Mouse (Mus musculus): ENCODE results near the gene Fgf8. TPM values are rescaled to one million over a fixed set of nuclear protein-coding genes. Genes with fewer than 3 reads are reported as not detected.
A peak's percentile ranks its signal among the peaks of the same experiment; 100 is the strongest.

The Fgf8 gene
- polyA plus RNA-seq, 1 experiment, result 22.6 TPM

- TF ChIP-seq POLR2A (IDR thresholded peaks at IDR 0.05; ENCODE audit: insufficient read depth, low read length) (no peak), CTCF (IDR thresholded peaks at IDR 0.05; ENCODE audit: low read depth, low read length) (no peak), EP300 (IDR thresholded peaks at IDR 0.05; ENCODE audit: insufficient read depth, low read depth, low read length) (no peak)
- Histone ChIP-seq H3K36me3 (ENCODE audit: control insufficient read depth, insufficient read depth, low read length, poor library complexity, severe bottlenecking) (peaks cover 47% of the 10 kb centered on the region), H3K9ac (ENCODE audit: low read depth, poor library complexity, severe bottlenecking) (no peak overlapping the region), H3K27me3 (ENCODE audit: control insufficient read depth, insufficient read depth, low read length, poor library complexity, severe bottlenecking) (no peaks in the 10 kb centered on the region), H3K27ac (ENCODE audit: insufficient read depth, low read length) (no peak overlapping the region), H3K4me1 (ENCODE audit: control insufficient read depth, insufficient read depth, low read length) (no peaks in the 10 kb centered on the region), H3K9me3 (replicated peaks; ENCODE audit: control insufficient read depth, insufficient read depth, low read length, poor library complexity, severe bottlenecking) (no peaks in the 10 kb centered on the region), H3K4me3 (ENCODE audit: low read depth, low read length) (no peak overlapping the region)
These were observed 10.8 kb upstream of the Fgf8 start for GRCm38 (mm10) chr19:45753551-45753950.

GRCm38 (mm10) chr19:45751881-45752280 is 9.2 kb upstream of the Fgf8 start:
- no peak overlapping the region for H3K9ac ChIP-seq (ENCODE audit: low read depth, poor library complexity, severe bottlenecking)
- no peaks in the 10 kb centered on the region for H3K27me3 ChIP-seq (ENCODE audit: control insufficient read depth, insufficient read depth, low read length, poor library complexity, severe bottlenecking)
- no peaks in the 10 kb centered on the region for H3K9me3 ChIP-seq (replicated peaks; ENCODE audit: control insufficient read depth, insufficient read depth, low read length, poor library complexity, severe bottlenecking)
- peaks cover 3% of the 10 kb centered on the region for H3K4me1 ChIP-seq (ENCODE audit: control insufficient read depth, insufficient read depth, low read length)
- H3K27ac ChIP-seq (ENCODE audit: insufficient read depth, low read length), result no peak overlapping the region
- H3K36me3 ChIP-seq (ENCODE audit: control insufficient read depth, insufficient read depth, low read length, poor library complexity, severe bottlenecking), result peaks cover 33% of the 10 kb centered on the region
- H3K4me3 ChIP-seq (ENCODE audit: low read depth, low read length), result no peak overlapping the region
- TF ChIP-seq EP300 (IDR thresholded peaks at IDR 0.05; ENCODE audit: insufficient read depth, low read depth, low read length), result no peak
- no peak for TF ChIP-seq POLR2A (IDR thresholded peaks at IDR 0.05; ENCODE audit: insufficient read depth, low read length)
- TF ChIP-seq CTCF (IDR thresholded peaks at IDR 0.05; ENCODE audit: low read depth, low read length), result no peak

- Histone ChIP-seq H3K4me3 (ENCODE audit: low read depth, low read length) (peak within 1 kb of the TSS; percentile 65), H3K27ac (ENCODE audit: insufficient read depth, low read length) (no peak within 1 kb of the TSS), H3K9me3 (replicated peaks; ENCODE audit: control insufficient read depth, insufficient read depth, low read length, poor library complexity, severe bottlenecking) (no peaks in the 10 kb centered on the region), H3K36me3 (ENCODE audit: control insufficient read depth, insufficient read depth, low read length, poor library complexity, severe bottlenecking) (peaks cover 12% of the 10 kb centered on the region), H3K27me3 (ENCODE audit: control insufficient read depth, insufficient read depth, low read length, poor library complexity, severe bottlenecking) (no peaks in the 10 kb centered on the region), H3K9ac (ENCODE audit: low read depth, poor library complexity, severe bottlenecking) (peak within 1 kb of the TSS; percentile 90), H3K4me1 (ENCODE audit: control insufficient read depth, insufficient read depth, low read length) (peaks cover 3% of the 10 kb centered on the region)
- no peak for TF ChIP-seq CTCF (IDR thresholded peaks at IDR 0.05; ENCODE audit: low read depth, low read length)
- peak; percentile 40 for TF ChIP-seq POLR2A (IDR thresholded peaks at IDR 0.05; ENCODE audit: insufficient read depth, low read length)
These were observed 6.7 kb upstream of the Fgf8 start, which contains the start of gene Npm3 for GRCm38 (mm10) chr19:45749243-45750043. Npm3 (minus strand) TSS chr19:45749591.

- Histone ChIP-seq H3K4me3 (ENCODE audit: low read depth, low read length) (peak overlapping the region; percentile 65), H3K27ac (ENCODE audit: insufficient read depth, low read length) (no peak overlapping the region), H3K9me3 (replicated peaks; ENCODE audit: control insufficient read depth, insufficient read depth, low read length, poor library complexity, severe bottlenecking) (no peaks in the 10 kb centered on the region), H3K36me3 (ENCODE audit: control insufficient read depth, insufficient read depth, low read length, poor library complexity, severe bottlenecking) (peaks cover 6% of the 10 kb centered on the region; the same call in 1 of the 2 replicates), H3K4me1 (ENCODE audit: control insufficient read depth, insufficient read depth, low read length) (peaks cover 3% of the 10 kb centered on the region), H3K9ac (ENCODE audit: low read depth, poor library complexity, severe bottlenecking) (peak overlapping the region; percentile 90), H3K27me3 (ENCODE audit: control insufficient read depth, insufficient read depth, low read length, poor library complexity, severe bottlenecking) (peaks cover 3% of the 10 kb centered on the region; the same call in 1 of the 2 replicates)
- TF ChIP-seq POLR2A (IDR thresholded peaks at IDR 0.05; ENCODE audit: insufficient read depth, low read length) (no peak), CTCF (IDR thresholded peaks at IDR 0.05; ENCODE audit: low read depth, low read length) (no peak), EP300 (IDR thresholded peaks at IDR 0.05; ENCODE audit: insufficient read depth, low read depth, low read length) (no peak)
These were observed 6.1 kb upstream of the Fgf8 start for GRCm38 (mm10) chr19:45748691-45749242.

- Histone ChIP-seq H3K9me3 (replicated peaks; ENCODE audit: control insufficient read depth, insufficient read depth, low read length, poor library complexity, severe bottlenecking) (no peaks in the 10 kb centered on the region), H3K9ac (ENCODE audit: low read depth, poor library complexity, severe bottlenecking) (peak overlapping the region; percentile 90), H3K4me1 (ENCODE audit: control insufficient read depth, insufficient read depth, low read length) (peaks cover 3% of the 10 kb centered on the region), H3K27ac (ENCODE audit: insufficient read depth, low read length) (no peak overlapping the region), H3K36me3 (ENCODE audit: control insufficient read depth, insufficient read depth, low read length, poor library complexity, severe bottlenecking) (peaks cover 6% of the 10 kb centered on the region; the same call in 1 of the 2 replicates), H3K4me3 (ENCODE audit: low read depth, low read length) (peak overlapping the region; percentile 65), H3K27me3 (ENCODE audit: control insufficient read depth, insufficient read depth, low read length, poor library complexity, severe bottlenecking) (peaks cover 5% of the 10 kb centered on the region; the same call in 1 of the 2 replicates)
- TF ChIP-seq EP300 (IDR thresholded peaks at IDR 0.05; ENCODE audit: insufficient read depth, low read depth, low read length) (no peak), POLR2A (IDR thresholded peaks at IDR 0.05; ENCODE audit: insufficient read depth, low read length) (no peak), CTCF (IDR thresholded peaks at IDR 0.05; ENCODE audit: low read depth, low read length) (no peak)
These were observed 5.5 kb upstream of the Fgf8 start for GRCm38 (mm10) chr19:45748206-45748605.

All from ES-Bruce4 (cell line).